Mouse (Mus musculus) R1 (cell line): ENCODE results near the gene Dlg5.
A peak's percentile ranks its signal among the peaks of the same experiment; 100 is the strongest.

Experiments used
- DNase-seq: peaks from one replicate; pipeline ENCODE4 v3.0.0-alpha.2; 2018; ENCODE audit warnings: low read depth, low spot score

Dlg5 gene

DNA sequence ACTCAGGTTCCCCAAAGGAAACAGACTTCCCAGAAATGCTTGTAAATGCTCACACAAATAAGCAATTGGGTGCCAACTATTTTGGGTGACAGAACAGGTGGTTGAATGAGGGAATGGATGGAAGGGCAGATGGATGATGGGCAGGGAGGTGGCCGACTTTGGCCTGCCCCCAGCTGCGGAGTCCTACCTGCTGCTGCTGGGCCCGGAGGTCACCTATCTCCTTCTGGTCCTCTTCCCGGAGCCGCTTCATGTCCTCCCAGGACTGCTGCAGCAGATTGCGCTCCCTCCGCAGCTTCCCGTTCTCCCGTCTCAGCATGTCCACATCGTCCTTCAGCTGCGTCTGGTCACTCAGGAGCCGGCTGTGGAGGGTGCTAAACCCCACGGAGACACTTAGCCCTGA, 55.6 kb downstream of the Dlg5 start:
- DNase-seq, result no peak

GRCm38 (mm10) chr14:24189598-24189997, 56.1 kb downstream of the Dlg5 start:
- DNase-seq, result no peak

- peak; percentile 39 for DNase-seq
These were observed 60.2 kb downstream of the Dlg5 start for GRCm38 (mm10) chr14:24185514-24185913.

- peak; percentile 51 for DNase-seq
These were observed 62.8 kb downstream of the Dlg5 start for GRCm38 (mm10) chr14:24182955-24183354.

DNA sequence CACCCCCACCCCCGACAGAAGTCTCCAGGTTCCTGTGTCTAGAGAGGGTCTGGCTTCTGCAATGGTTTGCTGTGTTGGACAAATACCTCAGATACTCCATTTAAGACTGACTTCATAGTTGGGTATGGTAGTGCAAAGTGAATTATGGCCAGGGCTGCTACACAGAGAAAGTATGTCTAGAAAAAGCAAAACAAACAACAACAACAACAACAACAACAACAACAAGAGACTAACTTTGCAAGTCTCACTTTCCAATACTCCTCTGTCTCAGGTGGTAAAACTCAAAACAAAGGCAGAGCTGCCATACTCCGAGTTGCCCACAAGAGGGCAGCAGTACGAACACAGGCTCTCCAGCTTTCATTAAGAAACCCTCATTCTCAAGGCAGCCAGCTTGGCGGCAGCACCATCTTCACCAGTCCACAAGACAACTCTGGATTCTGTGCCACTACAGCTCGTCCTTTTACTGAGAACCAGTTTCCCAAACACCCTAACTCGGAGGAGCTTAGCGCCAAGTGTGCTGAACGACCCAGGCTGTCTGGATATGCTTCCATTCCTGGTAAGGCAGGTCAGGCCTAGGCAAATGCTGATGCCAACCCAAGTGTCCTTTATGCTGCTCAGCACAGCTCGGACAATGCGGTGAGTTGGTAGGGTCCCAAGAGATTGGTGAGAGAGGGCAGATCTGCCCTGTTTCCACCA, 63.8 kb downstream of the Dlg5 start:
- peak; percentile 85 for DNase-seq

DNA sequence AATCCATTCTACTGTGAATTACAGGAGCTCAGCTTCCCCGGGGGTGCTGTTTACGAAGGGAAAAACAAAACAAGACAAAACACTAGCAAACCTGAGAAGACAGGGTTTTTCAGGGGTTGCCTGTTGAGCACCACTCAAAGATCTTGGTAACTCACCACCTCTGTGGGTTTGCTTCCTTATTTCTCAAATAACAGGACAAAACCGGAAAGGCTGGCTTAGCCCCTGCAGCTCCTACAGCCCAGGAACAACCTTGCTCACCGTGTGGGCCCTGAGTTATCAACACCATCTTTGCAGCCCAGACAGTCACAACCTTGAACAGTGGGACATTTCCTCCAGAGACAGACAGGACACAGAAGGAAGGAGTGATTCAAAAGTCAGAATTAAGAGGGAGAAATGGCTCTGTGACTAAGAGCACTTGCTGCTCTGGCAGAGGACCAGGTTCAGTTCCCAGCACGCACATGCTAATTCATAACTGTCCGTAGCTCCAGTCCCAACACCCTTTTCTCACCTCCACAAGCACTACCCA, 66.2 kb downstream of the Dlg5 start:
- DNase-seq, result no peak

DNA sequence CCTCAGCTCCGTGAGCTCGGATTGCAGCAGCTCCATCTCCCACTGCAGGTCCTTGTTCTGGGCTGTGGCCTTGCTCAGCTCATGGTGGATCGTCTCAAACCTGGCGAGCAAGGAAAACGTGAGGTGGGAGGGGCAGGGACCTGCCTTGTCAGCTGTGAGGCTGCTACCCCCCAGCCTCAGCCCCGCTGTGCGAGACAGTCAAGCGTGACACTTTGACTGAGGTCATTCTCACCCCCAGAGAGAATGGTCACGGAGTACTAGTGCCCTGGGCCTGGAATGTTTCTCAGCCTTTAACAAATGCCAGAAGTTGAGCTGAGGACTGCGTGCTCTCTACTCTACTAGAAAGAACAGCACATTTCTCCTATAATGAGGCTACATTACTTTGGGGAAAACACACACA, 69.1 kb downstream of the Dlg5 start:
- DNase-seq, result no peak

- DNase-seq, result no peak
These were observed 72.4 kb downstream of the Dlg5 start for GRCm38 (mm10) chr14:24173326-24173725.

DNA sequence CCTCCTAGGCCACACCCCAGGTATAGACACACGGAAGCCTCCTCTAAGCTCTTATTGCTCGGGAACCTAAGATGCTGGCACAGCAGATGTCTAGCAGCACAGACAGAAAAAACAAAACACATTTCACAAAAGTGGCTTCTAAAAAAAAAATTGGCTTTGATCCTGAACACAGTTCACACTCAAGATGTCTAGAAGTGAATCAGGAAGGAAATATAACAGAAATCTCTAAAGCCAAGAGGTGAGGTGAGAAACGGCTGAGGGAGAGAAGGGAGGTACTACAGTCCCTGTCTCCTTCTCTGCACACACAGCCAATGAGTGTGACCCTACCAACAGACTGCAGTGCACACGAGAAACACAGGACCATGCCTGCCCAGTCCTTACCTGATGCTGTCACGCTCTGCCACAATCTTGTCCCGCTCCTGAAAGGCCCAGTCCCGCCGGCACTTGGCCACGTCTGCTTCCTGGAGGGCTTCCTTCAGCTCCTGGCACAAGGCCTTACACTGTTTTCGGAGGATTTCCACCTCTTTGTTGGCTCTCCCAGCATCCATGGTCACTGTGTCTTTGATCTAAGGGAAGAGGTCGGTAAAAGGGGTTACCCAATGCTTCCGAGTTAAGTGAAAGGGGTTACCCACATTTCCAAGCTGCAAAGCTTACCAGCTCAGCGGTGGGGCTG, 73.9 kb downstream of the Dlg5 start:
- DNase-seq, result no peak

- no peak for DNase-seq
These were observed 79.7 kb downstream of the Dlg5 start for GRCm38 (mm10) chr14:24166046-24166445.

DNA sequence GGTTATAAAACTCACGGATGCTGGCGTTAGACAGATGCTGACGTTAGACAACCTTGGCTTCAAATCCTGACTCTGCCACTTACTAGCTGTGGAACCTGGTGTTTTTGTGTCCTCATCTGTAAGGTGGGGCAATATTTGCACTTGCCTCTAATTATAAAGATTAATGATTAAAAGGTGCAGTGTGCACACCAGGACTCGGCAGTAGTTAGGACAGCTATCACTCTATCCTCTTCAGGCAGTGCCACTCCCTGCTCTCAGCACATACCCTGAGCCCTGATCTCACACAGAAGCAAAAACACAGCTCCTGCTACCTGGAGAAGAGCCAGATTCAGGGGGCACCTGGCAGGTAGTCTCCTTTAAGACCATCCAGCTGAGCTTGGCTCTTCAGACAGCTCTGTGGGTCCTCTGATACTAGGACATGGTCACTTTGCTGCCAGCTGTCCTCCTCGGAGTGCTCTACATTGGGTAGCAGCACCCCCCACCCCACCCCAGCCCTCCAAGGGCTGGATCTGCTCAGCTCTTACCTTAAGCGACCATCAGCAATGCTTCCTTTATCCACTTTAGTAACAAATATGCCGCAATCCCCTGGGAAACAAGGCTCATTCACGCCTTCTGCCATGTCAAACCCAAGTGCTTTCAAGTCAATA, 80.9 kb downstream of the Dlg5 start:
- no peak for DNase-seq

DNA sequence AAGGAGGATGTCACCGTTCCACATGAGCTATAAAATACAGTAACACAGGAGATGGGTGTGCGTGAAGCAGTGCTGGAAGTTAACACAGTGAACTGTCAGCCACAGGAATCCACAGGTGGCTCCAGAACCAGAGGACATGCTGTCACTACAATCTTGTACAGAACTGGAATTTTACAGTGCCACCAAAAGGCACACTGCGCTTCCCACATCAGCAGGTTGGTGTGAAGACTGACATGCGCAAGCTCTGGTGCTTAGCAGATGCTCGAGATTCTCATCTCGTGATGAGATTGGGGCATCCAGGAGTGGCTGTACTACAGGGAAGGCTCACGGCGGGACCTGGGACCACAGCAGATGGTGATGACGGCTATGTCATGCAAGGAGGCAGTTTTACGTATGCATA, 82.9 kb downstream of the Dlg5 start:
- DNase-seq, result no peak

GRCm38 (mm10) chr14:24148892-24149291, 96.8 kb downstream of the Dlg5 start:
- peak; percentile 85 for DNase-seq

GRCm38 (mm10) chr14:24144821-24145220, 100.9 kb downstream of the Dlg5 start:
- DNase-seq, result peak; percentile 79

- DNase-seq, result peak; percentile 86
These were observed 101.3 kb downstream of the Dlg5 start for GRCm38 (mm10) chr14:24144421-24144820.

DNA sequence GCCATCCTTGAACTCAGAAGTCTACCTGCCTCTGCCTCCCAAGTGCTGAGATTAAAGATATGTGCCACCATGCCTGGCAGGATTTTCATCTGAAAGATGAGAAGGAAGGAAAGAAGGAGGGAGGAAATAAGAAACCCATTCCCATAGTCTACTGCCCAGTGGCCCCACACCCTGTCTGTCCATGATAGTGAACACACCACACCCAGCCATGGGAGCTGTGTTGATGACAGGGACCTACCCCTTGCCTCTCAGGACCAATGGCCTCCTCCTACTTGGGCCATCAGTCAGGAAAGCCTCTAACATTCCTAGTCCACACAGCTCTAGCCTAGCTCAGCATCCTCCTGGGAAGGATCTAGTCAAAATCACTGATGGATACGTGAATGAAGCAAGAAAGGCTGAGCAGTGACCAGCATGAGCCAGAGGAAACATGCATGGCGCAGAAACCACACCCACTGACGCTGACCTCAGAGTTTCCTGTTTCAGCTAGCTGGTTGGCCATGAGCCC, 102.7 kb downstream of the Dlg5 start:
- DNase-seq, result no peak

DNA sequence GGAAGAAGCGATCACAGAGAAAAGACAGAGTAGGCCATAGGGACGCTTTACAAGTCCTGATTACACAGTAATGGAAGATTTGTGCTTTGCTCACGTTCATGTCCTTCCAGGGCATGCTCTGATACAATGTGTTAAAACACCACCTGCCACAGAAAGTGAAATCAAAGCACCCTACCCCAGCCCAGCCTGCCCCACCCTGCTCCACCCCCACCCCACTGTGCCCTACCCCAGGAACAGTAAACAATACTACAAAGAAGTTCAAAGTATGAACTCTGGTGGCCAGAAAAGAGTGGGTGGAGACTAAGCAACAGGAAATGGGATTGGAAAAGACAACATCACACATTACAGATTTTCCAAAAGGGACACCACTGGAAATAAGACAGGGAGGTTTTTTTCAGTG, 104.0 kb downstream of the Dlg5 start:
- DNase-seq, result no peak

GRCm38 (mm10) chr14:24140297-24140812, 105.4 kb downstream of the Dlg5 start:
- DNase-seq, result no peak

GRCm38 (mm10) chr14:24136908-24137307, 108.8 kb downstream of the Dlg5 start:
- peak; percentile 45 for DNase-seq

GRCm38 (mm10) chr14:24134623-24135290, 111.0 kb downstream of the Dlg5 start:
- DNase-seq, result peak; percentile 94

DNA sequence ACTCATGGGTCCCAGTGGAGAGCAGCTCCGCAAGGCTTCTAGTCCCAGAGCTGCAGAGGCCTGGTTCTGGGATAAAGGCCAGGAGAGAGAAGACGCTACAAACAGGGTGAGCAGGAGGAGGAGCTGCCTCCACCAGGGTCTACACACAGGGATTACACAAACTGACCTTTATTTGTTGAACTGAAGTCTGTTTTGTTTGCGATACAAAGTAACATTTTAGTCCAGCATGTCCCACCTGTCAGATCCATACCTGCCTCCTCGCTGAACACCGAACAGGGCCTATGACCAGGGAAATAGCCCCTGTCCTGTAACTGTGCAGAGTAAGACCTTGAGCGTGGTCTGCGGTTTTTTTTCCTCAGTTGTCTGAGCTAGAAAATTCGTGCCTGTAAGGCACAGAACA, 111.9 kb downstream of the Dlg5 start:
- DNase-seq, result no peak

DNA sequence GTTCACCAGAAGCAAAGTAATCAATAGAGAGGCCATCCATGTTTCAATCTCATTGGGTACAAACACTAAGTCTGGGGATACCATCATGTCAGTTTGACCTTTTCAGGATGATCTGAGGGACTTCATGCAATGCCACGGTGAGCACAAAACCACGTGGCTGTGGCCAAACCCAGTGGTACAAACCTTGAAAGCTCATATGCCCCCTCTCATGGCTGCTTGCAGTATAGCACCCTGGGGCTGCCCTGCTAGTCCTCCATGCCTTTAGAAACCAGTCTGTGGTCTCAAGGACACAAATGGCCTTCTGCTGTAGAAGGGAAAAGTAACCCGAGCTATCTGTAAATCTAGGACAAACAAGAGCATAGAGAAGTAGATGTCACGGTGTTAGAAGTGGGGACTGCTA, 113.6 kb downstream of the Dlg5 start:
- peak; percentile 77 for DNase-seq
